9 mouse cellular contexts compared by ENCODE assay signal in genomic region chr8:61247270-61248025, GRCm38 (mm10). TPM values are rescaled to one million over a fixed set of nuclear protein-coding genes. Genes with fewer than 3 reads are reported as not detected.
DNase-seq lines count a peak whose midpoint lies in the region; ATAC-seq and TF ChIP-seq lines count a peak whose summit lies in the region.
"Had no signal": no experiment of that assay in that cellular context is flagged by ENCODE, and none has a peak within 500 bp of the region (broad histone marks: within the 10 kb centered on the region; RNA-seq: fewer than 3 reads in every experiment).

No protein-coding gene starts in this region.

- peak; percentile 65 for ATAC-seq in neural tube, embryonic 12.5 days (ENCODE audit: low FRiP score, low read depth)
- peak; percentile 90 for ATAC-seq in intestine, embryonic 15.5 days
- ATAC-seq in inflammation-experienced regulatory T-cells, adult 6 months: no peak

- H3K4me3 ChIP-seq in neural tube, embryonic 12.5 days: no peak overlapping the region
- no peak overlapping the region for H3K4me3 ChIP-seq in heart, adult 2 months
- no peak overlapping the region for H3K4me3 ChIP-seq in intestine, embryonic 15.5 days (replicated peaks)
- H3K4me3 ChIP-seq in left cerebral cortex, adult 2 months: no peak overlapping the region
- H3K4me3 ChIP-seq: limb, embryonic 13.5 days had no signal

- H3K4me1 ChIP-seq in neural tube, embryonic 12.5 days: 0 out of 2 replicates have a peak, but pooled peaks cover 4% of the 10 kb centered on the region
- peaks cover 6% of the 10 kb centered on the region for H3K4me1 ChIP-seq in heart, adult 2 months (ENCODE audit: control insufficient read depth, insufficient read depth, low read length)
- H3K4me1 ChIP-seq in intestine, embryonic 15.5 days (replicated peaks): peaks cover 6% of the 10 kb centered on the region; the same call in 1 of the 2 replicates

- H3K79me2 ChIP-seq in heart, adult 2 months (replicated peaks; ENCODE audit: control insufficient read depth, insufficient read depth, low read length): peaks cover 3% of the 10 kb centered on the region; the same call in 1 of the 2 replicates

- peaks cover 11% of the 10 kb centered on the region for H3K36me3 ChIP-seq in neural tube, embryonic 12.5 days
- peaks cover 7% of the 10 kb centered on the region; the same call in 1 of the 2 replicates for H3K36me3 ChIP-seq in heart, adult 2 months (ENCODE audit: control insufficient read depth, insufficient read depth, low read length)
- 0 out of 2 replicates have a peak, but pooled peaks cover 3% of the 10 kb centered on the region for H3K36me3 ChIP-seq in intestine, embryonic 15.5 days

- TF ChIP-seq EP300 in heart, adult 2 months (IDR thresholded peaks at IDR 0.05; ENCODE audit: insufficient read depth, low read depth, low read length): no peak

- H3K9me3 ChIP-seq in neural tube, embryonic 12.5 days: peaks cover 12% of the 10 kb centered on the region
- no peaks in the 10 kb centered on the region for H3K9me3 ChIP-seq in intestine, embryonic 15.5 days

- TF ChIP-seq CTCF in heart, adult 2 months (IDR thresholded peaks at IDR 0.05): no peak
- no peak for TF ChIP-seq CTCF in left cerebral cortex, adult 2 months (IDR thresholded peaks at IDR 0.05)

- no peak overlapping the region for H3K4me2 ChIP-seq in neural tube, embryonic 12.5 days (replicated peaks)
- no peak overlapping the region for H3K4me2 ChIP-seq in intestine, embryonic 15.5 days (replicated peaks)
- H3K4me2 ChIP-seq: limb, embryonic 13.5 days had no signal

- WGBS in neural tube, embryonic 12.5 days: 61% methylated on average over 13 of the region's 13 CpGs
- 56% methylated on average over 13 of the region's 13 CpGs for WGBS in heart, adult 2 months
- WGBS in intestine, embryonic 15.5 days: 57% methylated on average over 13 of the region's 13 CpGs

- H3K9ac ChIP-seq in neural tube, embryonic 12.5 days: no peak overlapping the region
- no peak overlapping the region for H3K9ac ChIP-seq in heart, adult 2 months (ENCODE audit: low read depth, low read length)
- no peak overlapping the region for H3K9ac ChIP-seq in intestine, embryonic 15.5 days
- H3K9ac ChIP-seq: limb, embryonic 13.5 days had no signal

- intact Hi-C loops in heart, adult 2 months (cut with DNase I): no loop called here
- intact Hi-C loops in left cerebral cortex, postnatal 14 days (cut with DNase I): no loop called here
- intact Hi-C loops in left cerebral cortex, adult 2 months (cut with DNase I): no loop called here

- no peak for DNase-seq in neural tube, embryonic 10.5 days (ENCODE audit: extremely low spot score, low spot score)
- DNase-seq in heart, adult 2 months: peak in 1 of 2 experiments; percentile 47
- DNase-seq in yolk sac, embryonic 10.5 days (ENCODE audit: low spot score): peak; percentile 67
- DNase-seq in left cerebral cortex, postnatal 14 days (ENCODE audit: low spot score in 2 of 2): no peak
- DNase-seq in left cerebral cortex, adult 2 months (ENCODE audit: extremely low spot score in 1 of 2, low spot score in 2 of 2): no peak

- no peaks in the 10 kb centered on the region for H3K27me3 ChIP-seq in neural tube, embryonic 12.5 days (replicated peaks)
- no peaks in the 10 kb centered on the region for H3K27me3 ChIP-seq in heart, adult 2 months (ENCODE audit: control insufficient read depth, insufficient read depth, low read length)
- H3K27me3 ChIP-seq in intestine, embryonic 15.5 days (replicated peaks): no peaks in the 10 kb centered on the region
- H3K27me3 ChIP-seq: limb, embryonic 13.5 days had no signal

- H3K27ac ChIP-seq in neural tube, embryonic 12.5 days: no peak overlapping the region
- H3K27ac ChIP-seq in heart, adult 2 months: peak overlapping the region; percentile 64
- 0 out of 2 replicates have a peak overlapping the region, but pooled peaks have one; percentile 1 for H3K27ac ChIP-seq in intestine, embryonic 15.5 days
- no peak overlapping the region for H3K27ac ChIP-seq in left cerebral cortex, adult 2 months
- H3K27ac ChIP-seq: limb, embryonic 13.5 days had no signal

- TF ChIP-seq POLR2A in heart, adult 2 months (IDR thresholded peaks at IDR 0.05; ENCODE audit: insufficient read depth, low read depth, low read length): no peak

RNA-seq across cellular contexts. Expression of gene Sh3rf1, which starts 23.8 kb away (rescaled TPM):
- 25.2 and 26.2 TPM in 2 replicates for polyA plus RNA-seq in neural tube, embryonic 12.5 days (2016; fragmentation: Nextera tagmentation; extraction: Ambion mirVana)
- 1 to 10 TPM; 4.8 to 4.9 TPM for total RNA-seq in heart, adult 2 months (2021)
- polyA plus RNA-seq in heart, adult 2 months (2012; rRNA removed): 3.1 and 4.2 TPM in 2 replicates
- 11.4 and 11.7 TPM in 2 replicates for polyA plus RNA-seq in intestine, embryonic 15.5 days (2015; fragmentation: Nextera tagmentation; extraction: Ambion mirVana)
- 10 to 100 TPM; 39.5 to 41.7 TPM for total RNA-seq in left cerebral cortex, postnatal 14 days (2021)
- 1 to 10 TPM; 6.4 to 9.2 (median 6.4) TPM for polyA plus RNA-seq in inflammation-experienced regulatory T-cells, adult 6 months (2017; shearing (Covaris generic))
- total RNA-seq in left cerebral cortex, adult 2 months (2021): 10 to 100 TPM; 37.5 to 40.7 TPM

Comparison
In these comparisons a context has a peak if more than half of its experiments do, and no peak if none do; other contexts are left out.
1. H3K27ac ChIP-seq: peak in heart, adult 2 months (single experiment) and intestine, embryonic 15.5 days (single experiment); none in neural tube, embryonic 12.5 days (single experiment) and left cerebral cortex, adult 2 months (single experiment).